Mouse (Mus musculus) adrenal gland, adult 18-20 months (tissue): Measurements from ENCODE around the gene Qsox1. TPM values are rescaled to one million over a fixed set of nuclear protein-coding genes. Genes with fewer than 3 reads are reported as not detected.

Source experiments
- DNase-seq, 2 experiments: peaks; one replicate each; pipeline ENCODE4 v3.0.0; 2021 to 2022; ENCODE audit warnings: low spot score in 2 of 2
- total RNA-seq, 2 experiments: library from RNA; stranded (reverse); gene quantifications; 1 replicate in 1 of 2; 2 replicates in 1 of 2; pipeline ENCODE4 v1.2.3; 2021

Qsox1 gene
- total RNA-seq, 2 experiments from 2014 or later, result 50.2 to 68.5 TPM

- no peak for DNase-seq
These were observed 11.4 kb downstream of the Qsox1 start for GRCm38 (mm10) chr1:155801014-155801991.

- DNase-seq, result no peak
These were observed 14.7 kb downstream of the Qsox1 start for GRCm38 (mm10) chr1:155798000-155798399.

GRCm38 (mm10) chr1:155797425-155797824 is 15.3 kb downstream of the Qsox1 start:
- no peak for DNase-seq

- DNase-seq, result no peak
These were observed 15.8 kb downstream of the Qsox1 start for GRCm38 (mm10) chr1:155796757-155797405.

- peak; percentile 38 to 41 for DNase-seq
These were observed 16.9 kb downstream of the Qsox1 start for GRCm38 (mm10) chr1:155795791-155796233.

GRCm38 (mm10) chr1:155794855-155795254 is 17.8 kb downstream of the Qsox1 start:
- no peak for DNase-seq

- DNase-seq, result no peak
These were observed 20.8 kb downstream of the Qsox1 start for GRCm38 (mm10) chr1:155791919-155792318.

GRCm38 (mm10) chr1:155790111-155790974 is 22.3 kb downstream of the Qsox1 start:
- DNase-seq, result no peak

GRCm38 (mm10) chr1:155785886-155786285 is 26.8 kb downstream of the Qsox1 start:
- DNase-seq, result no peak

GRCm38 (mm10) chr1:155784343-155785205 is 28.1 kb downstream of the Qsox1 start:
- DNase-seq, result peak; percentile 35 to 54

GRCm38 (mm10) chr1:155782382-155782781 is 30.3 kb downstream of the Qsox1 start:
- DNase-seq, result no peak

- DNase-seq, result no peak
These were observed 34.8 kb downstream of the Qsox1 start for GRCm38 (mm10) chr1:155777641-155778625.

GRCm38 (mm10) chr1:155759167-155759566 is 53.5 kb downstream of the Qsox1 start:
- no peak for DNase-seq

- no peak for DNase-seq
These were observed 54.0 kb downstream of the Qsox1 start for GRCm38 (mm10) chr1:155758711-155759110.

GRCm38 (mm10) chr1:155757621-155758020 is 55.1 kb downstream of the Qsox1 start:
- DNase-seq, result no peak

GRCm38 (mm10) chr1:155753411-155753810 is 59.3 kb downstream of the Qsox1 start:
- no peak for DNase-seq

- DNase-seq, result no peak
These were observed 61.0 kb downstream of the Qsox1 start, which contains the start of gene Lhx4 for GRCm38 (mm10) chr1:155751484-155752255. Gene Lhx4 (minus strand): TSS chr1:155751684.
